Mouse (Mus musculus) bone marrow macrophage, adult 2 months (primary cell): ENCODE measurements around the gene Tbx3.

Experiments used
- CTCF ChIP-seq: IDR thresholded peaks from 2 replicates; pipeline ENCODE4 v1.5.1; 2012; ENCODE audit warnings: low read depth, mild to moderate bottlenecking, low read length, moderate library complexity
- POLR2A ChIP-seq: IDR thresholded peaks from 2 replicates; pipeline ENCODE4 v1.6.1; 2012; ENCODE audit warnings: mild to moderate bottlenecking, low read depth, low read length, borderline replicate concordance

DNA sequence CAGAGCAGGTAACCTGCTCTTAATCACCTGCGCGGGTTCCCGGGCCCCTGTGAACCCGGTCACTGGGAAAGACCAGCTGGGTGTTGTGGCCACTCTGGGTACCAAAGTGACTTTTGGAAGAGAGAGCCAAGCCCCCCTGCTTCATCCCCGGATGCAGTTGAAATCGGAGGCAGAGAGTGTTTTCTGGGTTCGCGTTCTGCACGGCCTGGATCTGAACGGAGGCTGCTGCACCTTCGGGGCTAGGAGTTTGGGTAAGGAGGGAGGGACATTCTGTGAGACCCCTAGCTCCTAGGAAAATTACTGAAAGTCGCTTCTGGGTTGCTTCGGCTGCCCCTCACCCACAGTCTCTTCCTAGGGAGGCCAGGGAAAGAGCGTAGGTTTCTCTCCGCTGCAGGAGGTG, 7.2 kb upstream of the Tbx3 start:
- no peak for TF ChIP-seq POLR2A
- no peak for TF ChIP-seq CTCF
